Mouse (Mus musculus) limb, embryonic 11.5 days (tissue): ENCODE results near the gene Nubp2. TPM values are rescaled to one million over a fixed set of nuclear protein-coding genes. Genes with fewer than 3 reads are reported as not detected.

ENCODE experiments used
- ATAC-seq: fragments of 200-750 bp; cut with Nextera tagmentation; 2 replicates; pipeline ENCODE4 v1.8.0; 2017; ENCODE audit warnings: low read depth; ENCODE audit not compliant: insufficient number of reproducible peaks, low FRiP score, low TSS enrichment
- DNase-seq: peaks from one replicate; pipeline ENCODE4 v3.0.0-alpha.2; 2015; ENCODE audit warnings: low spot score
- H3K27ac ChIP-seq: fragments of 300-500 bp; sonication (generic); replicated peaks from 2 replicates; pipeline ENCODE4 v1.5.1; 2014; ENCODE audit warnings: low read depth, mild to moderate bottlenecking, low read length
- H3K27me3 ChIP-seq: fragments of 300-500 bp; sonication (generic); 2 replicates; pipeline ENCODE4 v1.6.1; 2014; ENCODE audit warnings: mild to moderate bottlenecking, low read length, mixed read lengths; ENCODE audit not compliant: control insufficient read depth, insufficient read depth
- H3K36me3 ChIP-seq: fragments of 300-500 bp; sonication (generic); 2 replicates; pipeline ENCODE4 v1.6.1; 2014; ENCODE audit warnings: mild to moderate bottlenecking, low read length, moderate library complexity, mixed read lengths; ENCODE audit not compliant: control insufficient read depth, insufficient read depth
- H3K4me1 ChIP-seq: fragments of 300-500 bp; sonication (generic); 2 replicates; pipeline ENCODE4 v1.6.1; 2014; ENCODE audit warnings: low read length, mixed read lengths; ENCODE audit not compliant: control insufficient read depth, insufficient read depth
- H3K4me2 ChIP-seq: fragments of 300-500 bp; sonication (generic); 2 replicates; pipeline ENCODE4 v1.6.1; 2014; ENCODE audit warnings: low read depth, mild to moderate bottlenecking, moderate library complexity; ENCODE audit not compliant: severe bottlenecking
- H3K4me3 ChIP-seq: fragments of 300-500 bp; sonication (generic); 2 replicates; pipeline ENCODE4 v1.5.1; 2014; ENCODE audit warnings: low read depth, low read length
- H3K9ac ChIP-seq: fragments of 300-500 bp; sonication (generic); 2 replicates; pipeline ENCODE4 v1.6.1; 2014; ENCODE audit warnings: mild to moderate bottlenecking, low read length
- H3K9me3 ChIP-seq: fragments of 300-500 bp; sonication (generic); 2 replicates; pipeline ENCODE4 v1.6.1; 2016; ENCODE audit warnings: low read length; ENCODE audit not compliant: control insufficient read depth
- WGBS: fragments of 180-500 bp; shearing (Covaris S2); extraction: QIAGEN DNeasy Blood & Tissue Kit; methylation state at CpG from one replicate; pipeline ENCODE4 v1.1.7; 2014; 5-methylcytosine and 5-hydroxymethylcytosine counted together
- polyA plus RNA-seq: library from polyadenylated mRNA; unstranded; fragments of >200 nt; fragmentation: Nextera tagmentation; extraction: Ambion mirVana; gene quantifications from 2 replicates; pipeline ENCODE4 v1.2.1, GENCODE M21; 2014

Nubp2 gene
- polyA plus RNA-seq, 1 experiment from 2014 or later, result 65.1 TPM

DNA sequence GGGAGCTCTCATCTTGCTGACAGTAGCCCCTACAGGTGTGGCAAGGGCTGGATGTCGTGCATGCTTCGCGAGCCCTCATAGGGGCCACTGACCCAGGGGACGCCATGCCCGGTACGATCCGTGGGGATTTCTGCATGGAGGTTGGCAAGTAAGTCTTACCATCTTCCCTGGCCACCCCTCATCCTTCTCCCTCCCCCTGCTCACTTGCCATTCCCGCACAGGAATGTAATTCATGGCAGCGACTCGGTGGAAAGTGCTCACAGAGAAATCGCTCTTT lies 10.8 kb upstream of the Nubp2 start:
- H3K36me3 ChIP-seq, result peaks cover 40% of the 10 kb centered on the region
- no peak overlapping the region for H3K27ac ChIP-seq
- peak overlapping the region; percentile 59 for H3K4me2 ChIP-seq
- peak overlapping the region; percentile 81 for H3K4me3 ChIP-seq
- no peak for ATAC-seq
- no peak for DNase-seq
- H3K9me3 ChIP-seq, result no peaks in the 10 kb centered on the region
- no peaks in the 10 kb centered on the region for H3K27me3 ChIP-seq
- peaks cover 25% of the 10 kb centered on the region for H3K4me1 ChIP-seq
- H3K9ac ChIP-seq, result peak overlapping the region; percentile 66
- 44% methylated on average over 11 of the region's 11 CpGs for WGBS

DNA sequence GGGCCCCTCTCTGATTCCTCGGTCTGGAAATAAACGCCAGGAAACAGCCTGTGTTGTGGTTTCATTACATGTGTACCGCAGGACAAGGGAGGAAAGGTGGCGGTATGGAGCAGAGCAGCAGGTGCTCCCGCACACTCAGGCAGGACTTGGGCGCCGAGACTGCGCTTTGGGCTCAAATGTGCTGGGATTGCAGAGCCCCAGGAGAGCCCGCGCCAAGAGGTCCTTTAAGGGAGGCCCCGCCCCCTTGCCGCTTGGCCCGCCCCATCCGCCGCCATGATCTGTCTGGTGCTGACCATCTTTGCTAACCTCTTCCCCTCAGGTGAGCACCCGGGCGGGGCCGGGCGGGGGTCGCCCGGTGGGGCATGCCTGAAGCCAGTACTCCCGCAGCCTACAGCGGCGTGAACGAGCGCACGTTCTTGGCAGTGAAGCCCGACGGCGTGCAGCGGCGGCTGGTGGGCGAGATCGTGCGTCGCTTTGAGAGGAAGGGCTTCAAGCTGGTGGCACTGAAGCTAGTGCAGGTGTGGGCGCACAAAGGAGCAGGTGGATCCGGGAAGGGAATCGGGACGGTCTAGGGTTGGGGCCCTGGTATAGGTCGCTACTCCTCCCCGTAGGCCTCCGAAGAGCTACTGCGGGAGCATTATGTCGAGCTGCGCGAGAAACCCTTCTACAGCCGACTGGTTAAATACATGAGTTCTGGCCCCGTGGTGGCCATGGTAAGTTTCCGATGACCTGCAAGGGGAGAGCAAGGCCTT lies 10.3 kb upstream of the Nubp2 start, which contains the start of gene Nme3:
Gene Nme3, plus strand, starts transcription at position 260 of the 752 bp plus-strand sequence.
- peaks cover 25% of the 10 kb centered on the region for H3K4me1 ChIP-seq
- H3K27ac ChIP-seq, result peak within 1 kb of the TSS; percentile 1; the same call in 1 of the 2 replicates
- H3K4me2 ChIP-seq, result peak within 1 kb of the TSS; percentile 59
- peak within 1 kb of the TSS; percentile 70 for H3K9ac ChIP-seq
- 1% methylated on average over 50 of the region's 50 CpGs for WGBS
- DNase-seq, result peak; percentile 81
- peak within 1 kb of the TSS; percentile 81 for H3K4me3 ChIP-seq
- no peaks in the 10 kb centered on the region for H3K9me3 ChIP-seq
- peak; percentile 64; the same call in 1 of the 2 replicates for ATAC-seq
- peaks cover 37% of the 10 kb centered on the region for H3K36me3 ChIP-seq
- no peaks in the 10 kb centered on the region for H3K27me3 ChIP-seq

DNA sequence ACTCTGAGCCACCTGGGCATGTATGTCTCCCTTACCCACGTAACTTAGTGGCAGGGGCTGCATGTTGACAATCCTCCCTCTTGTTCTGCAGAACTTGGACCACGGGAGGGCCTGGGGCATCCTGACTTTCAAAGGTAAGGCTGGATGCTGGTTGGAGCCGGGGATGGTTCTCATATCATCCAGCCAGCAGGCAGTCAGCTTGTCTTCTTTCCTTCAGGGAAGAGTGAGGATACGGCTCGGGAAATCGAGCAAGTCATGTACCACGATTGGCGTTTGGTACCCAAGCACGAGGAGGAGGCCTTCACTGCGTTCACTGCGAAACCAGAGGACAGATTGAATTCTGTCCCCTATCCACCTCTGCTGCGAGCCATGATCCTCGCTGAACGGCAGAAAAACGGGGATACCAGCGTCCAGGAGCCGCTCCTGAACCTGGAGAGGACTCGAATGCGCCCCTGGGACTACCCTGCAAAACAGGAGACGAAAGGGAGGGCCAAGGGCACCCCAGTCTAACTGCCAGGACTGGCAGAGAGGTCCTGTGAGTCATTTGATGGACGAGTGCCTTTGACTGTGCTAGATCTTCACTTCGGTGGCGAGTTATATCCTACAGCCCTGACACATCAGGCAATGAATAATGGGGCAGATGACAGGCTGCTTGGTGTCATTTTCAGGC lies 9.6 kb upstream of the Nubp2 start:
- Histone ChIP-seq H3K9ac (peak overlapping the region; percentile 70), H3K36me3 (peaks cover 37% of the 10 kb centered on the region), H3K27ac (peak overlapping the region; percentile 1; the same call in 1 of the 2 replicates), H3K4me2 (peak overlapping the region; percentile 59), H3K4me3 (peak overlapping the region; percentile 81), H3K27me3 (no peaks in the 10 kb centered on the region), H3K9me3 (no peaks in the 10 kb centered on the region), H3K4me1 (peaks cover 25% of the 10 kb centered on the region)
- DNase-seq, result peak; percentile 35
- WGBS, result 15% methylated on average over 23 of the region's 23 CpGs
- ATAC-seq, result no peak

DNA sequence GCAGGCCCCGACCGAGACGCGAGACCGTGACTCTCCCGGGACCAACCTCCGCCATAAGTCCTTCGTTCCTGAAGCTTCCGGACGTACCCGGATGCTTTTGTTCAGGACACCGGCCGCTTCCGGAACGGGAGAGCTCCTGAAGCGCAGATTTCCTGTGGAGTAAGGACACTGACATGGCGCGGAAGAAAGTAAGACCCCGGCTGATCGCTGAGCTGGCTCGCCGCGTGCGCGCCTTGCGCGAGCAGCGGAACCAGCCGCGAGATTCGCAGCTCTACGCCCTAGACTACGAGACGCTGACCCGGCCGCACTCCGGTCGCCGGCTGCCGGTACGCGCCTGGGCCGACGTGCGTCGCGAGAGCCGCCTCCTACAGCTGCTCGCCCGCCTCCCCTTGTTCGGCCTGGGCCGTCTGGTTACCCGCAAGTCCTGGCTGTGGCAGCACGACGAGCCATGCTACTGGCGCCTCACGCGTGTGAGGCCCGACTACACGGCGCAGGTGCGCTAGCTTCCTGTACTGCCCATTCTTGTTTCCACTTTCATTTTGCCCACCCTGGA lies 8.9 kb upstream of the Nubp2 start, which contains the start of the genes Eme2 and Mrps34:
Gene Eme2, minus strand, starts transcription at position 93 of the 553 bp plus-strand sequence.
Gene Mrps34, plus strand, starts transcription at position 122 of the 553 bp plus-strand sequence.
- WGBS, result under 1% methylated on average over 62 of the region's 62 CpGs
- H3K36me3 ChIP-seq, result peaks cover 43% of the 10 kb centered on the region
- H3K27me3 ChIP-seq, result no peaks in the 10 kb centered on the region
- peaks cover 25% of the 10 kb centered on the region for H3K4me1 ChIP-seq
- H3K9me3 ChIP-seq, result no peaks in the 10 kb centered on the region
- DNase-seq (peak; percentile 89), ATAC-seq (peak; percentile 20; the same call in 1 of the 2 replicates)
- H3K27ac ChIP-seq, result peak within 1 kb of the TSS; percentile 1; the same call in 1 of the 2 replicates
- H3K4me3 ChIP-seq, result peak within 1 kb of the TSS; percentile 81
- peak within 1 kb of the TSS; percentile 70 for H3K9ac ChIP-seq
- peak within 1 kb of the TSS; percentile 59 for H3K4me2 ChIP-seq

DNA sequence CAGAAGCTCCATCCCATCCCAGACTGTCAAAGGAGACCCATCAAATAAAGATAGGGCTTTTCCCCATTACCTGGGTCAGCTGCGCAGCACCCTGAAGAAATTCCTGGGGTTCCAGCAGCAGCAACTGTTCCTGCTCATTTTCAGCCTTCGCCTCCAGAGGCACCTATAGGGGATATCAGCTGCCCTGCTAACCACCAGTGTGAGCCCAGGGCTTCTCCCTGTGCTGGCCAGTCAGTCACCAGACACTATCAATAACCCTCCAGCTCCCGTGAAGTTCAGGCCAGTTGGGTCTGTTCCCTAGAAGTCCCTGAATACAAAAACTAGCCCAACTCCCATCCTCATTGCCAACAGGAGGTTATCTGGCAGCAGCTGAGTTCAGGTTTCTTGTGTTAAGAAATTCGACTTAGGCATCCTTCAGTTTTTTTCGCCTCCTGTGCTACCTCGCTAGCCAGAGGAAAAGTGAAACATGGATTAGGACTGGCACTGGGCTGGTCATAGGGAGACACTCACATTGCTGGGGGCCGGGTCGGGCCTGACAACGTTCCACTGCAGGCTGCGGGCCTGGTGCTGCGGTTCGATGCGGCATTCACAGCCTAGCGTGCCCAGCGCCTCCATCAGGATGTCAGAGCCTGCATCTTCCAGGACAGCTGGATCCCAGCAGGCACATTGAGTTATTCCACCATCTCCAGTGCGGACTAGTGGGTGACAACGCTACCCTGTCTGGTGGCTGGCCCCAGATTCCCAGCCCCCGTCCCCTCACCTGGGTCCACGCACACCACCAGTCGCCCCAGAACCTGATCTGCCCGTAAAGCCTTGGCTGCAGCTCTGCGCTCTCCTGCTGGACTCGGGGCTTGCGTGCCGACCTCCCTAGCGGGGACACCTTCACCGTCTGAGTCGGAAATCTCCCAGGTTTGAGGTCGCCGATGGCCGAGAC lies 8.2 kb upstream of the Nubp2 start:
- H3K9me3 ChIP-seq, result no peaks in the 10 kb centered on the region
- H3K27ac ChIP-seq, result no peak overlapping the region; the same call in 1 of the 2 replicates
- H3K4me2 ChIP-seq, result peak overlapping the region; percentile 59
- H3K27me3 ChIP-seq, result no peaks in the 10 kb centered on the region
- peak overlapping the region; percentile 81 for H3K4me3 ChIP-seq
- peaks cover 25% of the 10 kb centered on the region for H3K4me1 ChIP-seq
- DNase-seq (peak; percentile 35), ATAC-seq (peak; percentile 6; the same call in 1 of the 2 replicates)
- H3K36me3 ChIP-seq, result peaks cover 36% of the 10 kb centered on the region
- WGBS, result 11% methylated on average over 31 of the region's 31 CpGs
- H3K9ac ChIP-seq, result peak overlapping the region; percentile 70

DNA sequence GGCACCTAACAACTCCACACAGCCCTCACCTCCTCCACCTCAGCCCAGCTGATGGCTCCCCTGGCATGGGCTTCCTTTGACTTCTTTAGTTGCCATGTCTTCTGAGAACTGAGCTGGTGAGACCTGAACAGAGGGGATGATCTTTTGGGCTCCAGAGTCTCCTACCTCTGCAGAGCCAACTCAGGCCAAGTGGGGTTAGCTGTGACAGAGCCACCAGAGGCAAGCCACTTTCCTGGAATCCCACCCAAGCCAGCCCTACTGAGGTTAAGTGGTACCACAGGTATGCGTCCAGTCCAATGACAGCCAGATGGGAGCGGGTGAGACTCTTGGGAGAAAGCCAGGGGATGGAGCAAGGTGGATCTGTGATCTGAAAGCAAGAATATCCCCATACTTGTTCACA lies 7.1 kb upstream of the Nubp2 start:
- 89% methylated on average over 2 of the region's 2 CpGs for WGBS
- DNase-seq, result no peak
- peaks cover 27% of the 10 kb centered on the region for H3K36me3 ChIP-seq
- no peaks in the 10 kb centered on the region for H3K9me3 ChIP-seq
- no peaks in the 10 kb centered on the region for H3K27me3 ChIP-seq
- H3K4me3 ChIP-seq, result no peak overlapping the region
- H3K27ac ChIP-seq, result no peak overlapping the region
- H3K4me2 ChIP-seq, result no peak overlapping the region
- no peak overlapping the region for H3K9ac ChIP-seq
- ATAC-seq, result no peak
- peaks cover 25% of the 10 kb centered on the region for H3K4me1 ChIP-seq

DNA sequence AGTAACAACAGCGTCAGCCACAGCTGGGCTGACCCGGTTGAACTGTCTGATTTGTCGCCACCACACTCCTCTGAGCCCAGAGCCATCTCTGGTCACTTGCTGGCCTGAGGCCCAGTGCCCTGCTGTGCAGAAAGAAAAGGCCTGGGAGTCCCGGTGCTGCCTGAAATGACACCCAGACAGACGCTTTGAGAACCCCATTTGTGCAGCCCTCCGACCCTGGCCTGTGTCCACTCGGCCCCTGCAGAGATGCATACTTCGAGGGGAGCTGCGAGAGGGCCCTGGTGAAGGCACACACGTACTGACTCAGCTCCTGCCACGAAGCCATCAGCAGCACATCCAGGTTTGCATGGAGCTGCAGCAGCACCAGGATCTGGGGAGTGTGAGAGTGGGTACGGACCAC lies 6.6 kb upstream of the Nubp2 start:
- H3K36me3 ChIP-seq, result peaks cover 23% of the 10 kb centered on the region
- no peak overlapping the region for H3K4me3 ChIP-seq
- 95% methylated on average over 12 of the region's 12 CpGs for WGBS

More for the DNA sequence above, 6.6 kb upstream of the Nubp2 start:
- no peaks in the 10 kb centered on the region for H3K9me3 ChIP-seq
- peaks cover 26% of the 10 kb centered on the region for H3K4me1 ChIP-seq
- H3K27me3 ChIP-seq, result no peaks in the 10 kb centered on the region
- ATAC-seq, result no peak
- DNase-seq, result no peak
- H3K27ac ChIP-seq, result no peak overlapping the region
- no peak overlapping the region for H3K9ac ChIP-seq
- H3K4me2 ChIP-seq, result no peak overlapping the region
